Mouse (Mus musculus) CH12.LX (cell line): ENCODE measurements around the gene Kcnh4. TPM values are rescaled to one million over a fixed set of nuclear protein-coding genes. Genes with fewer than 3 reads are reported as not detected.

Experiments used
- DNase-seq: peaks from one replicate; pipeline ENCODE4 v3.0.0-alpha.2; 2013; ENCODE audit errors: extremely low read depth
- H3K27ac ChIP-seq: 2 replicates; pipeline ENCODE4 v1.5.1; 2012; ENCODE audit warnings: low read depth, mild to moderate bottlenecking, control low read depth, moderate library complexity; ENCODE audit not compliant: insufficient read depth
- H3K27me3 ChIP-seq: replicated peaks from 2 replicates; pipeline ENCODE3; 2012; ENCODE audit warnings: inconsistent platforms
- H3K36me3 ChIP-seq, 2 experiments: replicated peaks in 1 of 2; 2 replicates each; pipeline versions ENCODE3 to v1.6.1; 2012; ENCODE audit warnings: inconsistent platforms in 1 of 2, low read length in 1 of 2, mild to moderate bottlenecking in 1 of 2, mixed read lengths in 1 of 2, moderate library complexity in 1 of 2; ENCODE audit not compliant: control insufficient read depth in 1 of 2, insufficient read depth in 1 of 2
- H3K4me1 ChIP-seq, 2 experiments: 2 replicates each; pipeline ENCODE4 v1.6.1; 2012; ENCODE audit warnings: inconsistent platforms in 1 of 2, moderate library complexity in 1 of 2; ENCODE audit not compliant: insufficient read depth in 2 of 2, control insufficient read depth in 1 of 2
- H3K4me2 ChIP-seq: 2 replicates; pipeline ENCODE4 v1.6.1; 2012; ENCODE audit warnings: low read depth, mild to moderate bottlenecking, control low read depth; ENCODE audit not compliant: poor library complexity, insufficient read depth, severe bottlenecking
- H3K4me3 ChIP-seq, 3 experiments: fragments of 150-350 bp in 1 of 3; sonication (generic) in 1 of 3; replicated peaks in 1 of 3; 2 replicates each; pipeline versions ENCODE3 to v1.5.1; 2011 to 2012; ENCODE audit warnings: low read depth in 2 of 3, low read length in 2 of 3, mild to moderate bottlenecking in 2 of 3, moderate library complexity in 2 of 3, control low read depth in 1 of 3, improper control_type of control experiment in 1 of 3, inconsistent platforms in 1 of 3, mixed read lengths in 1 of 3; ENCODE audit not compliant: poor library complexity in 1 of 3
- H3K79me2 ChIP-seq: replicated peaks from 2 replicates; pipeline ENCODE4 v1.6.1; 2012; ENCODE audit warnings: mild to moderate bottlenecking, moderate library complexity; ENCODE audit not compliant: control insufficient read depth, poor library complexity, insufficient read depth, severe bottlenecking; ENCODE audit errors: extremely low read depth
- H3K9ac ChIP-seq: 2 replicates; pipeline ENCODE4 v1.6.1; 2012; ENCODE audit warnings: low read depth, mild to moderate bottlenecking, control low read depth, moderate library complexity; ENCODE audit not compliant: insufficient read depth
- H3K9me3 ChIP-seq: replicated peaks from 2 replicates; pipeline ENCODE3; 2012; ENCODE audit warnings: low read length, inconsistent platforms, mixed read lengths
- BHLHE40 ChIP-seq: IDR thresholded peaks from 2 replicates; pipeline ENCODE4 v1.6.1; 2011; ENCODE audit warnings: mild to moderate bottlenecking, low read depth, low read length, improper control_type of control experiment
- CTCF ChIP-seq, 2 experiments: IDR thresholded peaks in 1 of 2; conservative IDR thresholded peaks in 1 of 2; 2 replicates each; pipeline ENCODE4 v1.5.1; 2011 to 2012; ENCODE audit warnings: low read depth in 2 of 2, low read length in 2 of 2, improper control_type of control experiment in 1 of 2, inconsistent platforms in 1 of 2, mild to moderate bottlenecking in 1 of 2, moderate library complexity in 1 of 2
- E2F4 ChIP-seq: IDR thresholded peaks from 2 replicates; pipeline ENCODE4 v1.6.1; 2011; ENCODE audit warnings: low read depth, low read length, improper control_type of control experiment; ENCODE audit not compliant: insufficient replicate concordance
- ELF1 ChIP-seq: IDR thresholded peaks from 2 replicates; pipeline ENCODE4 v1.6.1; 2014; ENCODE audit warnings: low read depth, mild to moderate bottlenecking, inconsistent platforms, low read length, improper control_type of control experiment
- EP300 ChIP-seq: IDR thresholded peaks from 2 replicates; pipeline ENCODE4 v1.6.1; 2011; ENCODE audit warnings: low read length, improper control_type of control experiment
- ETS1 ChIP-seq: conservative IDR thresholded peaks from 2 replicates; pipeline ENCODE4 v1.6.1; 2012; ENCODE audit warnings: low read depth, mild to moderate bottlenecking, inconsistent platforms, low read length, improper control_type of control experiment, moderate library complexity
- IRF4 ChIP-seq: IDR thresholded peaks from 2 replicates; pipeline ENCODE4 v1.6.1; 2014; ENCODE audit warnings: low read depth, mild to moderate bottlenecking, inconsistent platforms, low read length, improper control_type of control experiment
- JUN ChIP-seq: IDR thresholded peaks from 2 replicates; pipeline ENCODE4 v1.6.1; 2011; ENCODE audit warnings: low read depth, mild to moderate bottlenecking, low read length, improper control_type of control experiment, moderate library complexity; ENCODE audit not compliant: insufficient read depth
- JUND ChIP-seq: conservative IDR thresholded peaks from 2 replicates; pipeline ENCODE4 v1.6.1; 2011; ENCODE audit warnings: low read depth, low read length, improper control_type of control experiment
- MAFK ChIP-seq: IDR thresholded peaks from 2 replicates; pipeline ENCODE4 v1.6.1; 2011; ENCODE audit warnings: low read length, improper control_type of control experiment; ENCODE audit not compliant: insufficient replicate concordance
- MAX ChIP-seq: IDR thresholded peaks from 2 replicates; pipeline ENCODE4 v1.6.1; 2011; ENCODE audit warnings: low read length, improper control_type of control experiment
- MAZ ChIP-seq: IDR thresholded peaks from 2 replicates; pipeline ENCODE4 v1.6.1; 2012; ENCODE audit warnings: low read depth, mild to moderate bottlenecking, inconsistent platforms, low read length, improper control_type of control experiment, moderate library complexity
- MEF2A ChIP-seq: IDR thresholded peaks from 2 replicates; pipeline ENCODE4 v1.6.1; 2014; ENCODE audit warnings: low read depth, mild to moderate bottlenecking, inconsistent platforms, low read length, improper control_type of control experiment, borderline replicate concordance
- MXI1 ChIP-seq: IDR thresholded peaks from 2 replicates; pipeline ENCODE4 v1.6.1; 2011; ENCODE audit warnings: mild to moderate bottlenecking, low read depth, low read length, improper control_type of control experiment
- NRF1 ChIP-seq: IDR thresholded peaks from 2 replicates; pipeline ENCODE4 v1.6.1; 2014; ENCODE audit warnings: low read depth, mild to moderate bottlenecking, inconsistent platforms, low read length, improper control_type of control experiment, moderate library complexity
- PAX5 ChIP-seq: IDR thresholded peaks from 2 replicates; pipeline ENCODE4 v1.6.1; 2012; ENCODE audit warnings: low read length, inconsistent platforms, mixed read lengths
- POLR2A ChIP-seq: IDR thresholded peaks from 2 replicates; pipeline ENCODE4 v1.6.1; 2011; ENCODE audit warnings: low read depth, mild to moderate bottlenecking, improper control_type of control experiment, low read length
- POLR2AphosphoS2 ChIP-seq: IDR thresholded peaks from 2 replicates; pipeline ENCODE4 v1.6.1; 2011; ENCODE audit warnings: low read depth, low read length, improper control_type of control experiment
- SIN3A ChIP-seq: IDR thresholded peaks from 2 replicates; pipeline ENCODE4 v1.6.1; 2012; ENCODE audit warnings: low read length, improper control_type of control experiment, inconsistent platforms
- ZC3H11A ChIP-seq: IDR thresholded peaks from 2 replicates; pipeline ENCODE4 v1.6.1; 2012; ENCODE audit warnings: low read depth, mild to moderate bottlenecking, inconsistent platforms, low read length, improper control_type of control experiment
- ZKSCAN1 ChIP-seq: IDR thresholded peaks from 2 replicates; pipeline ENCODE4 v1.6.1; 2012; ENCODE audit warnings: low read depth, inconsistent platforms, low read length, improper control_type of control experiment, borderline replicate concordance
- ZMIZ1 ChIP-seq: IDR thresholded peaks from 2 replicates; pipeline ENCODE4 v1.6.1; 2012; ENCODE audit warnings: low read depth, mild to moderate bottlenecking, inconsistent platforms, low read length, improper control_type of control experiment
- ZNF384 ChIP-seq: IDR thresholded peaks from 2 replicates; pipeline ENCODE4 v1.6.1; 2012; ENCODE audit warnings: low read depth, low read length, improper control_type of control experiment, inconsistent platforms
- dilution Hi-C: fragments of 300-500 bp; cut with MboI; formaldehyde crosslinking; loops from 2 replicates; pipeline ENCODE4 v1.14.3; 2020; ENCODE audit warnings: low sequenced_read_pairs; ENCODE audit not compliant: extremely low pct_unique_long_range_greater_than_20kb, extremely low pct_ligation_motif_present
- in situ Hi-C: fragments of 300-500 bp; cut with MboI; formaldehyde crosslinking; loops from 3 replicates; pipeline ENCODE4 v1.14.3; 2019; ENCODE audit warnings: low sequenced_read_pairs, low pct_ligation_motif_present, low pct_unique_long_range_greater_than_20kb, mixed read lengths
- polyA plus RNA-seq: library from polyadenylated mRNA; unstranded; fragments of >175 nt; gene quantifications from 2 replicates; pipeline ENCODE4 v1.2.1, GENCODE M21; 2012; ENCODE audit warnings: low read depth; ENCODE audit not compliant: insufficient read length
- total RNA-seq, 2 experiments: library from RNA; depleted of rRNA; stranded (reverse); fragments of 300-350 nt in 1 of 2; fragments of >200 nt in 1 of 2; gene quantifications; 2 replicates each; pipeline ENCODE4 v1.2.3; 2012 to 2014

The Kcnh4 gene
- total and polyA plus RNA-seq, 3 experiments, result 0.87 to 4.0 (median 2.2) TPM

DNA sequence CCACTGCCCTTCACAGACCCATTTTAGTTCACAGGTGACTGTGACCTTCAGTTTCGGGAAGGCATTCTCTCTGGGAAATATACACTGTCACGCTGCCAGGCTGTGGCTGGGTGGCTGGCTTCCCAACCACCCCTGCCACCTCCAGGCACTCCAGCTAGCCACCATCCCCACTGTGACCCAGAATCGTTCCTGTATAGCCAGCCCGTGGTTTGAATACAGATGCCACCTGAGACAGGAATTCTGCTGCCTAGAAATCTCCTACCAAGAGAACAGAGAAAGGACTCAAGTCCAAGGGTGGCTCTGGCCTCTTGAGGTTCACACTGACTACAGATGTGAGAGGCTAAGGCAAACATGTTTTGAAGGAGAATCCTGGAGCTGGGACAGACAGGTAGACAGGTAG, 40.9 kb downstream of the Kcnh4 start:
- Histone ChIP-seq H3K4me2 (no peak overlapping the region), H3K79me2 (peaks cover 29% of the 10 kb centered on the region), H3K4me1 (peaks cover 8 to 38% of the 10 kb centered on the region in 2 experiments), H3K9ac (no peak overlapping the region), H3K36me3 (peaks cover 54 to 93% of the 10 kb centered on the region in 2 experiments), H3K4me3 (no peak overlapping the region), H3K27ac (no peak overlapping the region), H3K9me3 (no peaks in the 10 kb centered on the region), H3K27me3 (no peaks in the 10 kb centered on the region)
- in situ Hi-C loops, result no loop called here
- no peak for DNase-seq
- TF ChIP-seq ELF1 (no peak), PAX5 (no peak), JUN (no peak), MAX (no peak)
- dilution Hi-C loops, result no loop called here

DNA sequence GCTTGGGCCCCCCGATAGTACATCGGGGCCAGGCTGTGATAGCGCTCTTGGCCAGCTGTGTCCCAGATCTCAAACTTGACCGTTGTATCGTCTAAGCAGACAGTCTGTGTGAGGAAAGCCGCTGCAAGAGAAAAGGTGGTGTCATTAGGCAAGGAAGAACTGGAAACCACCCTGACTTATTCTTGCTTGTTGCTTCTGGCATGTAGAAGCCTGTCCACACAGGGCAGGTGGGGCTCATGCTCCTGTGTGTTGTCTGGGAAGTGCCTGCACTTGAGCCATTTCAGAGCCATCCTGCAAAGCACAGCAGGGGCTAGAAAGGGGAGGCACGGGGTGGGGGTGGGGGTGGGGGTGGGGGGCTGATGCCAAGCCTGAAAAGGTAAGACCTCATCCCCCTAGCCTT, 41.3 kb downstream of the Kcnh4 start:
- DNase-seq, result no peak
- Histone ChIP-seq H3K9me3 (no peaks in the 10 kb centered on the region), H3K9ac (no peak overlapping the region), H3K4me2 (no peak overlapping the region), H3K36me3 (peaks cover 56 to 97% of the 10 kb centered on the region in 2 experiments), H3K27ac (no peak overlapping the region), H3K4me1 (peaks cover 8 to 36% of the 10 kb centered on the region in 2 experiments), H3K4me3 (no peak overlapping the region), H3K27me3 (no peaks in the 10 kb centered on the region), H3K79me2 (peaks cover 27% of the 10 kb centered on the region)
- TF ChIP-seq POLR2A (no peak), JUN (no peak), MAZ (no peak), ZNF384 (no peak), ZKSCAN1 (no peak), E2F4 (no peak), MAX (no peak), SIN3A (no peak), ETS1 (no peak), BHLHE40 (no peak)
- in situ Hi-C loops (no loop called here), dilution Hi-C loops (no loop called here)

DNA sequence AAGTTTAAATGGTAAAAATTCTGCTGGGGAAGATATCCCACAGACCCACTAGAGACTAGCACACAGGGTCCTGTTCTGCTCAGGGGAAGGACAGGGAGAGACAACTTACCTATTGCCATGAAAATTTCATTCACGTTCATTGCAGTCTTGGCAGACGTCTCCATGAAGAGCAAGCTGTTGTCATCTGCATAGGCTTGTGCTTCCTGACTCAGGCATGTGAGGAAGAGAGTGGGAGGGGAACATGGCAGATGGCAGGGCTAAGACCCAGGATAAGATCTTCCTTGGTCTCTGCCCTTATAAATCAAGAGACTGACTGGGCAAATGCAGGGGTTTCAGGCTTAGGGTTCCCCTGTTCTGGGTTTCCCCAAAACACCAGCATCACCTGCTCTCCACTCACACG, 43.1 kb downstream of the Kcnh4 start:
- Histone ChIP-seq H3K4me3 (no peak overlapping the region), H3K27ac (no peak overlapping the region), H3K36me3 (peaks cover 56 to 87% of the 10 kb centered on the region in 2 experiments), H3K4me2 (no peak overlapping the region), H3K27me3 (no peaks in the 10 kb centered on the region), H3K79me2 (peaks cover 15% of the 10 kb centered on the region), H3K4me1 (peaks cover 4 to 21% of the 10 kb centered on the region in 2 experiments), H3K9ac (no peak overlapping the region), H3K9me3 (no peaks in the 10 kb centered on the region)
- no peak for TF ChIP-seq PAX5
- no peak for TF ChIP-seq ZKSCAN1
- TF ChIP-seq ZC3H11A, result no peak
- no peak for TF ChIP-seq CTCF (conservative IDR thresholded peaks at IDR 0.05 in 1 of 2, IDR thresholded peaks at IDR 0.05 in 1 of 2; ENCODE audit: low read depth in 2 of 2, low read length in 2 of 2)
- TF ChIP-seq POLR2A, result no peak
- no peak for TF ChIP-seq NRF1
- no peak for TF ChIP-seq IRF4
- no peak for TF ChIP-seq SIN3A
- no peak for TF ChIP-seq POLR2AphosphoS2
- TF ChIP-seq MAFK, result no peak
- no peak for TF ChIP-seq BHLHE40
- no peak for TF ChIP-seq MXI1
- no peak for TF ChIP-seq ZMIZ1
- no peak for TF ChIP-seq JUN
- TF ChIP-seq MEF2A, result no peak
- no peak for TF ChIP-seq EP300
- TF ChIP-seq JUND, result no peak
- no peak for DNase-seq
- dilution Hi-C loops, result no loop called here
- in situ Hi-C loops, result no loop called here
